Mouse (Mus musculus): Measurements from ENCODE around the gene Dnaaf2. TPM values are rescaled to one million over a fixed set of nuclear protein-coding genes. Genes with fewer than 3 reads are reported as not detected.

Gene Dnaaf2
- polyA plus RNA-seq (2015; fragmentation: Nextera tagmentation; extraction: Ambion mirVana): 2.8 and 4.1 TPM in 2 replicates

DNA sequence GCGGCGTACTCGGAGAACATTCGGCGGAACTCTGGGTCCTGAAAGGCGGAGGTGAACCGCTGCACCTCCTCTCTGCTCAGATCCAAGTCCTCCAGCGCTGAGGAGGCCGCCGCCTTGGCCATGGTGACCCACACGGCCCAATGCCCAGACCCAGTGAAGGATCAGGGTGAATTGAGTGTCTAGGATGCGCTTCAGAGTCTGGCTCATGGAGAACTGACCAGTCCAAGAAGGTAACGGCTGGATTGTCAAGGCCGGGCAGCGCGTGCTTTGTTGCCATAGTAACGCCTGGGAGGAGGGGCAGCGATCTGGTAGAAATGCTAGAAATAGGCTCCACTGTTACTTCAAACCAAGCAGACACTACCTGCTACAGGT is at the start of gene Dnaaf2:
TSS of gene Dnaaf2 (minus strand) at position 266 of the 372 bp plus-strand sequence.

DNA sequence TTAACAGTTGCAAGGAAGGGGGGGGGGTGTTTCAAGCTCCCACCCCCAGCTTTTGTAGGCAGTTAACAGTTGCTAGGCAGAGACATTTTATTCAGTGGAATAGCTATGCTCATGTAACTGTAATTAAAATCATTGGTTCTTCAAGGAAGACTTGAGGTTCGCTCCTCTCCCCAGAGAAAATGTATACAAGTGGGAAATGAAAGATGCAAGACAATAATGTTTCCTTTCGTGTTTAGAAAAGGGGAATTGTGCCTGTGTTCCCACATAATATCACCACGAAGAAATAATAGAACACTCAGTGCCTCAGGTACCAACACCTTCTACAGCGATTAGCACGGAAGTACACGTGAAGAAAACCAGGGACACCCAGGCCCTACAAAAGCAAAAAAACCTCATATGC is 42.6 kb upstream of the Dnaaf2 start, which contains the start of gene Klhdc1:
TSS of gene Klhdc1 (plus strand) at position 301 of the 400 bp plus-strand sequence.

DNA sequence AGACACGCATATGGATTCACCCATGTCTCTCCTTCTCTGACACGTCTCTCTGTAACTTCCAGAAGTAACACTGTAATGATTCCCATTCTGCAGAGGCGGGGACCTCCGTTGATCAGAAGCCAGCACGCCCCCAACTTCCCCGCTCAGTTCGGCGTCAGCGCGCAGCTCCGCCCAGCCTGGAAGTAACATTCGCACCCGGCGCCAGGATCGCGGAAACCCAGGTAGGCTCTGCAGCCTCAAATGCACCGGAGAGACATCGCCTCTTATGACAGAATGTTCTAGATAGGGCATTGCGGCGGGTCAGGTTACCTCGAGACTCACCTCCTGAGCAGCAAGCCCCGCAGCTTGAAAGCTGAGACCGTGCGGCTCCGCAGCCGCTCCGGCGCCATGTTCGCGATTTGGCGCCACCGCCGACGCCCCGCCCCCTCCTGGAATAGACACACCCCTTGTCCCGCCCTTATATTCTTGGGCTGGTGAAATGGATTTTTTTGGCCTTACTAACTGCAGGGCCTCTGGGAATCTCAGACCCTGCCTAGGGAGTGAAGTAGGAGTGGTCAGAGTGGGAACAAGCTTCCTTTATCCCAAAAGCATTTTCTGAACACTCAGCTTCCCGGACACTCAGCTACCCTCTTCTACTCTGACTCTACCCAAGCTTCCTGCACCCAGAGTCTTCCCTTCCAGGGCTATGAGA is 29.7 kb upstream of the Dnaaf2 start, which contains the start of gene Pole2:
TSS of gene Pole2 (minus strand) at position 420 of the 691 bp plus-strand sequence.

DNA sequence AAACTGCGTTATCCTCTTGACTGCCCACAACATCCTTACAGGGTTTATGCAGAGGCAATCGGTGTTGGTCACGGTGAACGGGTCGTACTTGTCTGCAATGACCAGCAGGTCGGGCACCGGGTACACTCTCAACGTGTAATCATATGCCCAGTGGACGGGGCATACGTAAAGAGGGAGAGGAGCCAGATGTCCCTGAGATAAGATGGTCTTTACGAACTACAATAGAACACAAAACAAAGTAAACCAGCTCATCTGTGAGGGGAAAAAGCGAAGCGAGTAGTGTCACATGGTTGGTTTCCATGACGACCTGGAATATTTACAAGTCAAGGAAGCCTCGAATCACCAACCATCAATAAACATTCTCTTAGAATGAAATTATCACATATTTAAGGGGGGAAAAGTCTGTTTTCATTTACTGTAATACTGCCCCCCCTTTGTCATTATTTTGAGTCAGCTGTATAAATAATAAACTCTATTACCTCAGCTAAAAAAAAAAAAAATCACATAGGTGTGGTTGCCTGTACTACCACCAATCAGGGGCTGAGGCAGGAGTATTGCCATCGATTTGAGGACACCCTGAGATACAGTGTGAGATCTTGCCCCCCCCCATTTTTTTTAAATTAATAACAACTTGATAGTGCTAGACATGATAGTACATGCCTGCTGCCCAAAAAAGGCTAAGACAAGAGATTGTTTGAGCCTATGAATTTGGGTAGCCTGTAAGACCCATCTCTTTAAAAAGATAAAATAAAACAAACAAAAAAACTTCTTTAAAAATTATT is 6.0 kb upstream of the Dnaaf2 start, which contains the start of gene Gm49384:
TSS of gene Gm49384 (minus strand) at position 216 of the 782 bp plus-strand sequence.

DNA sequence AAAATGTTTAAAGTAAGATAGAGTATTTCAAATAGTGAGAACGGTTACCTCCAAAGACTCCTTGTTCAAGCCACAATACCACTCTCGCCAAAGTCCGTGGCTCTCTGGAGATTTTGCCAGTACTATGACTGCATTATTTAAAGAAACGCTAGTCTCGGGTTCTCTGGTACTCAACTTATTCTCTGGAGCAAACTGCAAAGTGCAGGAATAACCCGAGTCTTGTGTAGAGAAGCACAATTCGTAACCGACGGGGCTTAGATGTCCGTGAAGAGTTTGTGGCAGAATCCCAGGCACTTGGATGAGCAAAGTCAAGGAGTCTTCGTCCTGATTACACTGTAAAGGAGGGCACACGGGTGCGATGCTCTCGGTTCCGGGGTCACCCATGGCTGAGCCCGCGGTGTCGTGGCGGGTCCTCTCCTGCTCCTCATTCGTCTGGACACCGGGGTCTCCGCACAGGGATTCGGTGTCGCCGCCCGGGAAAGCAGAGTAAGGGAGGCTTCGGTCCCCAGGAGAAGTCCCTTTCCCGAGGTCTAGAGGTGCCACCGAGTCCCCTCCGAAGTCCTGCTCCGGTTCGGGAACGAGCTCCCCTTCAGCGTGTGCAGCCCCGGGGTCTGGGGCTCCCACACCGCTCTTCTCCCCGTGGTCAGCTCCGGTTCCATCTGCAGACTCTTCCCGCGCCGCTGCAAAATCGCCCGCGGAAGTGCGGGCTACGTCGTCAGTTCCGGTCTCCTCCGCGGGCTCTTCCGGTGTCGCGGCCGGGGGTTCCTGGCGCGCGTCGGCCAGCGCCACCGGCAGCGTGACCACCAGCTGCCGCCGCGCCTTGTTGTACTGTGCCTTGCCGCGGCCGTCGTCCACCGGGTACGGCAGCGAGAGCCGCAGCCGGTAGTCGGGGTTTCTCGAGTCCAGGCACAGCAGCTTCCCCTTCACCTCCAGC is 1.5 kb downstream of the Dnaaf2 start, which contains the start of gene Gm49383:
TSS of gene Gm49383 (minus strand) at position 661 of the 934 bp plus-strand sequence.

DNA sequence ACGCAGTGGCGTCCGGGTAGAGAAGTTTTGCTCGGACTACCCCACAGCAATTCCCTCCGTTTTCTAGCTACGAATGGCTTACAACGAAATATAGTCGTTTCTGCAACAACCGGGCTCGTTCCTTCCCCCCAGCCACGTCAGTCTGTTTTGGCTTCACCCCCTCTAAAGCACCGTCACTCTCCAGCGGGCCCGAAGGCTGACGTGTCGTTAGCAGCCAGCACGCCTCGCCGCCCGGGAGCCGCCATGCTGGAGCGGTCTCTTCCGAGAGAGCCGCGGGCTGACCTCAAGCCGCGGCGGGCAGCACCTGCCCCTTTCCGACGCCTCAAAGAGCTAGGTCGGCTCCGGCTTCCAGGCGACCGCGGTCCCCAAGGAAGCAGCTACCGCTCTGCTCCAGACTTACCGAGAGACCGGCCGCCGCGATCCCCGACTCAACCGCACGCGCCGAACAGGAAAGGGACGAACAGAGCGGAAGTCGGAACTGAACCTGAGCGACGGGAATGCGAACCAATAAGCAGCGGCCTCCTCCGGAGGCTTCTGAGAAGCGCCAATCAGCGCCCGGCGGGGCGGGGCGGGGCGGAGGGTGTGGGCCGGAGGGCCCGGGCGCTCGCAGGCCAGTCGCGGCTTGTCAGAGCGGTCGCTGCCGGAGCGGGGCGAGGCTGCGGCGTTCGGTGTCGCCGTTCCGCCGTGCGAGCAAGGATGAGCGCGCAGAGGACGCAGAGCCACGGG is 14.5 kb downstream of the Dnaaf2 start, which contains the start of the genes Rpl36al and Mgat2:
TSS of gene Rpl36al (minus strand) at position 501 of the 726 bp plus-strand sequence.
TSS of gene Mgat2 (plus strand) at position 575 of the 726 bp plus-strand sequence.

DNA sequence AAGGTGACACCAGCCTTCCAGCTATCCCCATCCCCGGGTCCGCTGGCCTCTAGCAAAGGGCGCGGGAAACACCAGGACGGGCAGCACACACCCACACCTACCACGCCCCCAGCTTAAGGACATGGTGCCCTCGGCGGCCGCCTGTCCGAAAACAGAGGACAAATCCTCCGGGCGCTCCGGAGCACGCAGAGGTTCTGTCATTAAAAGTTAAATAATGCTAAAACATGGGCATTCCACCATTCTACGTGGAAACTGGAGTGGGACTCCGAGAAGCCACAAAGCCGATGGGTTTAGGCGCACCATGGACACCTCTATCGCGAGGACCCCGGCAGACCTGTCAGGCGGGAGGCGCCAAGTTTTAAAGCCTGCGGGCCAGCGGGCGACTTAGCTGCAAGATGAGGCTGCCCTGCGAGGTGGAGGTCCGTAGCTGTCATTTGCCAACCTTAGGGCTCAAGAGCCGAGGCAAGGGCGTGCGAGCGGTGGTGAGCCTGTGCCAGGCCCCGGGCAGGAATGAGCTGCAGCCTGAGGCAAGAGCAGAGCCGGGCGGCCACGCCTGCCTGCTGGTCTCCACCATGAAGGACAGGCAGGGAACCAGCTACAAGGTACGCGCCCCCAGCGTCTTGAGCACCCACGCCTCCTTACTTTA is 29.6 kb downstream of the Dnaaf2 start, which contains the start of gene Lrr1:
TSS of gene Lrr1 (plus strand) at position 354 of the 646 bp plus-strand sequence.

DNA sequence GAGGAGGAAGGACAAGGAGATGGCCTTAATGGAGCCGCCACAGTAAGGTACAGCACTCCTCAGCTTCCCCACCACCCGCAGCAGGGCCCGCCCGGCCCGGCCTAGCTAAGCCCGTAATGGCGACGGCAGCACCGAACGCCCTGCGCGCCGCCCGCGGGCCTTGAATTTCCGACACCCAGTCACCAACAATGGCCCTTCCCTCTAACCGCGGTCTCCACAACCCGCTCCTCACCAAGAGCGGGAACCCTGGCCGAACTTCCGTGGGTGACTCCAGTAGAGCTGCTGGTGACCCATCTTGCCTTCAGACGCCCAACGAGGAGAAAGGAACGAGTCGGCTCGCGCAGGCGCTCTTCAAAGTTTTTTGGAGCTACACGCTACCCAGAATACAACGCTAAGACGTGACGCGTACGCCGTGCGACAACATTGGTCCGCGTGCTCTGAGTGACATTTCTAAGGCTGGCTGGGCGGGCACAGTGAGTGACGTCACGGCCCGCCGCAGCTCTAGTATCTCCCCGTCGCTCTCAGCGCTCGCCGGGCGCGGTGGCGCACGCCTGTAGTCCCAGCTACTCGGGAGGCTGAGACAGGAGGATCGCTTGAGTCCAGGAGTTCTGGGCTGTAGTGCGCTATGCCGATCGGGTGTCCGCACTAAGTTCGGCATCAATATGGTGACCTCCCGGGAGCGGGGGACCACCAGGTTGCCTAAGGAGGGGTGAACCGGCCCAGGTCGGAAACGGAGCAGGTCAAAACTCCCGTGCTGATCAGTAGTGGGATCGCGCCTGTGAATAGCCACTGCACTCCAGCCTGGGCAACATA is 39.3 kb downstream of the Dnaaf2 start, which contains the start of gene Rps29:
TSS of gene Rps29 (minus strand) at position 422 of the 813 bp plus-strand sequence.

Small RNA genes lying within 50 kb of the gene (microRNA-seq; reads per million reads assigned to microRNA genes)
- gene Gm47287 (0 reads per million in 2 experiments), gene Gm47295 (0 to 0.42 reads per million in 2 experiments)

Other genes starting within 250 kb of the Dnaaf2 start
- gene Rps29, start 39.2 kb downstream of the Dnaaf2 start, polyA plus RNA-seq (2015; fragmentation: Nextera tagmentation; extraction: Ambion mirVana): 1,267 and 1,559 TPM in 2 replicates
- gene Lrr1, start 29.6 kb downstream of the Dnaaf2 start, polyA plus RNA-seq (2015; fragmentation: Nextera tagmentation; extraction: Ambion mirVana): 2.5 and 3.4 TPM in 2 replicates
- 498 and 516 TPM in 2 replicates for gene Rpl36al, start 14.3 kb downstream of the Dnaaf2 start, polyA plus RNA-seq (2015; fragmentation: Nextera tagmentation; extraction: Ambion mirVana)
- gene Mgat2, start 14.3 kb downstream of the Dnaaf2 start, polyA plus RNA-seq (2015; fragmentation: Nextera tagmentation; extraction: Ambion mirVana): 29.5 and 42.3 TPM in 2 replicates
- gene Gm49383, start 1.3 kb downstream of the Dnaaf2 start, polyA plus RNA-seq (2015; fragmentation: Nextera tagmentation; extraction: Ambion mirVana): 4.6 and 5.0 TPM in 2 replicates
- 3.6 and 4.5 TPM in 2 replicates for gene Gm49384, start 5.8 kb upstream of the Dnaaf2 start, polyA plus RNA-seq (2015; fragmentation: Nextera tagmentation; extraction: Ambion mirVana)
- gene Pole2, start 29.8 kb upstream of the Dnaaf2 start, polyA plus RNA-seq (2015; fragmentation: Nextera tagmentation; extraction: Ambion mirVana): 4.9 and 5.1 TPM in 2 replicates
- gene Klhdc1, start 42.7 kb upstream of the Dnaaf2 start, polyA plus RNA-seq (2015; fragmentation: Nextera tagmentation; extraction: Ambion mirVana): 10.5 and 11.4 TPM in 2 replicates
- 96.8 and 99.8 TPM in 2 replicates for gene Klhdc2, start 98.3 kb upstream of the Dnaaf2 start, polyA plus RNA-seq (2015; fragmentation: Nextera tagmentation; extraction: Ambion mirVana)
- 44.1 and 44.9 TPM in 2 replicates for gene Nemf, start 158.7 kb upstream of the Dnaaf2 start, polyA plus RNA-seq (2015; fragmentation: Nextera tagmentation; extraction: Ambion mirVana)
- gene Arf6, start 173.7 kb upstream of the Dnaaf2 start, polyA plus RNA-seq (2015; fragmentation: Nextera tagmentation; extraction: Ambion mirVana): 36.7 and 51.6 TPM in 2 replicates
- 1.2 and 1.6 TPM in 2 replicates for gene Gm9887, start 174.0 kb upstream of the Dnaaf2 start, polyA plus RNA-seq (2015; fragmentation: Nextera tagmentation; extraction: Ambion mirVana)

Data from skeletal muscle tissue, postnatal 0 days (tissue).